Mouse (Mus musculus): ENCODE results near the gene Dctn1.

The Dctn1 gene

DNA sequence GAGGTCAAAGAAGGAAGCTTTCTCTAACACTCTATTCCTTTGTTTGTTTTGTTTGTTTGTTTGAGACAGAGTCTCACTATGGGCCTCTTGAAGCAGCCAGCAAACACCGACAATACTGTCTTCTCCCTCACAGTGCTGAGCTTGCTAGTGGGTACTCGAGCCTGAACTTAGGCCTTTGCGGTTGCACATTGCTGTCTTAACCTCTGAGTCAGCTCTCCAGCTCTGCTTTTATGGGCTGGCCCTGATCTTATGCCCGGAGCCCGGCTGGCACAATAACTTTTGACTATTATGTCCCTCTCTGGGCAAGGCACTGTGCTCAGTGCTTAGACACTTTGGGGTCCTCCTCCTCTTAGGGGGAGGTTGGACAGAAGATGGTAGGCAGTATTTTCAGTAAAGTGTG, 4.2 kb downstream of the Dctn1 start:
- no peak for DNase-seq (ENCODE audit: low spot score in 2 of 2)

GRCm38 (mm10) chr6:83171063-83171462, 5.3 kb downstream of the Dctn1 start:
- DNase-seq (ENCODE audit: low spot score in 2 of 2), result no peak

DNA sequence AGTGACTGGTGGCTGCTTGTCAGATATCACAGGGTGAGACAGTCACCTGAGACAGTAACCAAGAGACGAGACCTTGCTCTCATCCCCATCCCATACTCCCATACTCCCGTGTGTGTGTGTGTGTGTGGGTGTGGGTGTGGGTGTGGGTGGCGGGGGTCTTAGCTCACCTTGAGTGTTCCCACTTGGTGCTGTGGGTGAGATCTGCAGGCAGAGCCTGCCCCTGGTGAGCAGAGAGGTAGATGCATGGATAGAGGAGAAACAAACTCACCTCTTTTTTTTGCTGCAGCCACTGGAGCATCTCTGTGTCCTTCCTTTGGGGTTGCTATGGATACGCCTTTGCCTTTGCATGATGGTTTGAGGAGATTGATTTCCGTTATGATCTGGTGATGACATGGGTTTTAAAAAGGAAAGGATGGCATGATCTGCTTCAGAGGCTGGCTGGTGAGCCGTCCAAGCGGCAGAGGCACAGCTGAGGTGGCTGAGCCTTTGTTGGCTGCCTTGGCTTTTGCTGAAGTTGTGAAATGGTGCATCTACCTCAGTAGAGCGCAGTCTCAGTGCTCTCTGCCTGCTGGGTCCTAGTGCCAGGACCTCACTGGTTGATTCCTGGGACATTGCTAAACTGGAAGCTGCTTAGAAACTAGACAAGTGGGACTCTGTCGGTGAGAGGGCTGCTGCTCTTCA, 6.7 kb downstream of the Dctn1 start:
- DNase-seq (ENCODE audit: low spot score in 2 of 2), result no peak

GRCm38 (mm10) chr6:83175996-83176395, 10.3 kb downstream of the Dctn1 start:
- DNase-seq (ENCODE audit: low spot score in 2 of 2), result no peak

- DNase-seq (ENCODE audit: low spot score in 2 of 2), result no peak
These were observed 13.8 kb downstream of the Dctn1 start for GRCm38 (mm10) chr6:83179390-83180117.

- no peak for DNase-seq (ENCODE audit: low spot score in 2 of 2)
These were observed 14.9 kb downstream of the Dctn1 start for GRCm38 (mm10) chr6:83180605-83181004.

DNA sequence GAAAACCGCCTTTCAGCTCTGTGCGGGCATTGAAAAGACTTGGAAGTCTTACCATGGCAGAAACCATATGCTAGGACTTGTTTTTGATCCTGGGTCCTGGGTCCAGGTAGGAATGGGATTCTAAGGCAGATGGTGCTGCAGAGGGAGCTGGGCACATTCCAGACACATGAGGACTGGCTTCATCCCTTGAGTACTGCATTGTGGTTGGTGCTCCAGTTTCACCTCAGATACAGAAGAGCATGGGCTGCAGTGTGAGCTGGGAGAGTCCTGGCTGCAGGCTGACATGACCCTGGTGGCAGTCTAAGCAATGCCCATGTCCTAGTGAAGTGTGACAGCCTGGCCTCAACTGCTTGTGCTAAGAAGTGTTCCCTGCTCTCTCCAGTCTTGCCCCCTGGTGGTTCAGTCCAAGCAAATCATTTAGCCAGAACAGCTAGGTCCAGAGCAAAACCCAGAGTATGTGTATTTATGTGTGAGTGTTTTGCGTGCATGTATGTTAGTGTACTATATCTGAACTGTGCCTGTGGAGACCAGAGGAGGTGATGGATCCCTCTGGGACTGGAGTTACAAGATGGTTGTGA, 19.2 kb downstream of the Dctn1 start:
- no peak for DNase-seq (ENCODE audit: low spot score in 2 of 2)

DNA sequence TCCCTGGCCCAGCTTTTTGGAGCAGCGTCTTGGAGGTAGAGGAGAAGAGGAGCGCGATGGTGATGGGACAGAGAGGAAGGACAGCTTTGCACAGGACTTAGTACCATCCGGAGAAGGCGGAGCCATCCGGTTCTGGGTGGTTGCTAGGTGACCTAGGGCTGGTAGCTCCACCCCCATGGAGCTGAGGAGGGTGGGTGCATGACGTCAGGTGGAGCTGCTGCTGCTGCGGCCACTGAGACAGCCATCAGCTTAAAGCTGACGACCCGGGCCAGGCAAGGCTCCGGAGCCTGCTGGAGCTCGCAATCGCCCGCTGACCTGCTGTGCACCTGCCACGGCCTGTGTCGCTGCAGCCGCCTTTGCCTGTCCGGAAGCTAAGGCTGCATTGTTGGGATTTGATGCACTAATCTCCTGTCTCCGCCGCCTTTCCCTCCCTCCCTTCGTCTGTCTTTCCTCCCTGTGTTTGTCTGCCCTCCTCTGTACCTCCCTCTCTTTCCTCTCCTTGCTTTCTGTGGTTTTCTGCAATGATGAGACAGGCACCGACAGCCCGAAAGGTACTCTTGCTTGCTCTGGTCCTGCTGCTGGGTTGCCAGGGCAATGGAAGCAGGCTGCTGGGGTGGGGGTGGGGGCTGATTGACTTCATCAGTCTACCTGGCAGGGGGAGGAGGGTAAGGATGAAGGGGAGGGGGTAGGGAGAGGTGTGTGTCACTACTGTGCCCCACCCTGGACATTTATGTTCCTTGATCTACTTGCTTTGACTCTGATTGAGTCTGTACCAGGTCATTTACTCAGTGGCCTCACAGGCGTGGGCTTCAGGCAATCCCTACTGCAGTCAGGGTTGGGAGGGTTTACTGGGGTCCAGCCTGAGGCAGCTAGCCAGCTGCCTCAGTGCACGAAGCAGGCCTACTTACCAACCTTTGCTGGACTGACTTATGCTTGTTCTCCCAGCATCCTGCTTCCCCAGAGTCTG, 20.5 kb downstream of the Dctn1 start:
- peak; percentile 14 to 25 for DNase-seq (ENCODE audit: low spot score in 2 of 2)

DNA sequence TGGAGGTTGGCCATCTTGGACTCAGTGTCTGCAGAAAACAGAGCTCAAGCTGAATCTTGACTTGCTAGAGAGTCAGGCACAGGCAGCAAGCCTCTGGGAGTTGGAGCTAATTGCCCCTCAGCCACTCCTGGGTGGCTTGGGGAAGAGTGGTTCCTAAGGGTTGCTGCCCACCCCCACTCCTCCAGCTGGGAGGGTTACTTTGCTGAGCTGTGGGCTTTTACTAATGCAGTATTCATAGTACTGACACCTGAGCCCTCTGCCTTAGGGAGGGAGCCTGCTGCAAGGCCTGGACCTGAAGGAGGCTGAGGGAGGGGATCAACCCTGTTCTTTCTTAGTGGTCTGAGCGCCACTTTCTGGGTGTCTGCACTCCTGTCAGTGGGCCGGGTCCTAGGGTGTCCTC, 21.2 kb downstream of the Dctn1 start:
- no peak for DNase-seq (ENCODE audit: low spot score in 2 of 2)

DNA sequence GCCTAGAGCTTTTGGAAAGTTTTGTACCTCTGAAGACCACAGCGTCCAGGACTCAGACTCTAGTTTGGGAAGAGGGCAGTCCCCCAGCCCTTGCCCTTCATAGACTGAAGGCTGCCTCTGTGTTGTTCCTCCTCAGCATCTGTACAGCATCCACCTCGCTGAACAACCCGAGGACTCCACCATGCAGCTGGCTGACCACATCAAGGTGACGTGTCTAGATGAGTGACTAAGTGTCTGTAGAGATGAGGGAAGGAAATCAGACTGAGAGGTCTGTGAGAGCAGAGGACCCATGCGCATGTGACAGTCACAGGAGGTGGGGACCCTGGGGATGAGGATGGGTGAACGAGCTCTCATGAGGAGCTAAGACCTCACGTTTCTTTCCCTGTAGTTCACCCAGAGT, 27.9 kb downstream of the Dctn1 start:
- peak; percentile 20 to 27 for DNase-seq (ENCODE audit: low spot score in 2 of 2)

GRCm38 (mm10) chr6:83197345-83198004, 31.8 kb downstream of the Dctn1 start:
- no peak for DNase-seq (ENCODE audit: low spot score in 2 of 2)

- no peak for DNase-seq (ENCODE audit: low spot score in 2 of 2)
These were observed 37.6 kb downstream of the Dctn1 start for GRCm38 (mm10) chr6:83203320-83203719.

DNA sequence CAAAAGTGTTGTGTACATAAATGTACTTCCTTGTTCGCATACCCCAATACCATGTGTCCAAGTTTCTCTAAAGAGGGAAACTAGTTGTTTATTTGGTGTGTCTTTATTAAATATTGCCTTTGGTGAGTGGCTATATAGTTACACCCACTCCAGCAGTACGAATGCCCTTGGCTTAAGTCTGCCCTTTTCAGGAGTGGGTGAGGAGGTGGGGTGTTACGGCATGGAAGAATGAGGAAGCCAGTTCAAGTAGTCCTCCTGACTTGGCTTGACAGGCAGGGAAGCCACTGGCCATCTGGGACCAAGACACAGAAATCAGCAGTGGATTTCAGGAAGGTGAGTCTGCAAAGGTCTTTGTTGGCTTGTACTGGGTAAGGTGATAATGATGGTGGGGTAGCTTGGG, 40.1 kb downstream of the Dctn1 start:
- DNase-seq (ENCODE audit: low spot score in 2 of 2), result no peak

GRCm38 (mm10) chr6:83206321-83206720, 40.6 kb downstream of the Dctn1 start:
- DNase-seq (ENCODE audit: low spot score in 2 of 2), result no peak

GRCm38 (mm10) chr6:83207361-83208049, 41.8 kb downstream of the Dctn1 start:
- DNase-seq (ENCODE audit: low spot score in 2 of 2), result no peak

GRCm38 (mm10) chr6:83208050-83208400, 42.3 kb downstream of the Dctn1 start:
- DNase-seq (ENCODE audit: low spot score in 2 of 2), result no peak

DNA sequence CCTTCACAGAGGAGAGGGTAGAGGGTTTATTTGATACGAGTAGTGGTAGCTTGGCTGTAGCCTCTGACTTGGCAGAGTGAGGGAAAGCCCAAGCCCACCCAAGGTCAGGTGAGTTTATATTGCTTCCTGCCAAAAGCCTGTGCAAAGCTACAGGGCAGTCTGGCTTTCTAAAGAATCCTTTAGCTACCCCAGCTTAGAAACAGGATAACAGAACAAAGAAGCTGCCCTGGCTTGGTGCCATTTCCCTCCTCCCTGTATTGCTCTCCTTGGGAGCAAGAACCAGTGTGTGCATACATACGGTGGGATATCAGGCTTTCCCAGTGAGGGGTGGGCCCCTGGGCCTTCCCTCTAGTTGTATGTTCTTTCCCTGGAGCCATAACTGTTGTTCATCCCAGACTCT, 44.8 kb downstream of the Dctn1 start:
- DNase-seq (ENCODE audit: low spot score in 2 of 2), result no peak

DNA sequence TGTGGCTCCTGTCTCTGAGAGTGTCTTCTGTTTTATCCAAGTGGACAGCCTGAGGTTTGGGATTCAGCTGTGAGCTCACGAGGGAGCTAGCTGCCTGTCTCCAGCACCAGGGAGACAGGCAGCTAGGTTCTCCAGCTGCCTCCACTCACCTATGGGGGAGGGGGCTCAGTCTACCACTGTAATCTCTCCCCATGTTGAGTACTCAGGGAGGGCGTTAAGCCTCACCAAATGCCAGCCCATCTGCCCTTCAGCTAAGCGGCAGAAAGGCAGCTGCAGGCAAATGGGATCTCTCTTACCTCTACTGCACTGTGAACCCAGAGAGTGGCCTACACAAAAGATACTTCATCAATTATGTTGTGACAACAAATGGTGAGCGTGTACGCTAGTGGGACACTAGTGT, 45.8 kb downstream of the Dctn1 start:
- DNase-seq (ENCODE audit: low spot score in 2 of 2), result no peak

DNA sequence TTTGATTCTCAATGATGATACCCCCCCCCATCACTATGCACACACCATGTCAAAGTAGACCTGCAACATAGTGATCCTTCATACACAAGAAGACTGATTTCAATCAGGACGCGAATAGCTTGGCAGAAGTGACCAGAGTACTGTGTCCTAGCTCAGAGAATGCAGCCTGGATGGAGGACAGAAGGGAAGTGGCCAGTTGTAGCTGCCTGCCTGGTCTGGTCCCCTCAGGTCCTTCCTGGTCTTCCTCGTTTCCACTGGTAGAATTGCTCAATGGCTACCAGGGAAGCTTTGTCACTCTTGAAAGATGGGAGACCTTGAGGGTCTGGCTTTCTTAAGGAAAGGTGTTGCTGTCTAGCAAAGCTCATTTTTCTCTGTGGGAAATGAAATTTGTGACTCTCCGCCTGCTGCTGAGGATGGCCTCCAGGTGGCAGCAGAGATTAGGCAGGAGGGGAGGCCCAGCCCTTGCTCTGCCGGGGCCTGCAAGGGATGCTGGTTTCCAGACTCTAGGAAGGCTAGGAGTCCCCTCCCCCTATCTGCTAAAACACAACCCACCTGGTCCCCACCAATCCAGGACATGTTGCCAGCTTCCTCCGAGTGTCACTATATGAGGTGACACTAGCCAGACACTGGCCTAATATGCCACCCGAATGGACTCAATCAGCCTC, 49.4 kb downstream of the Dctn1 start:
- DNase-seq (ENCODE audit: low spot score in 2 of 2), result peak in 1 of 2 experiments; percentile 77

GRCm38 (mm10) chr6:83219814-83220213, 54.1 kb downstream of the Dctn1 start, which contains the start of gene Slc4a5:
Slc4a5 (plus strand) TSS chr6:83219828.
- no peak for DNase-seq (ENCODE audit: low spot score in 2 of 2)
